Mouse (Mus musculus) kidney, embryonic 16.5 days (tissue): ENCODE data around the gene Zfhx3. TPM values are rescaled to one million over a fixed set of nuclear protein-coding genes. Genes with fewer than 3 reads are reported as not detected.
"Not testable (repeated sequence)": the region's sequence is repeated elsewhere in the genome, so short reads cannot be mapped to it uniquely, and the experiment has no call there.

Experiments
- ATAC-seq: fragments of 200-750 bp; cut with Nextera tagmentation; 2 replicates; pipeline ENCODE4 v1.8.0; 2017; ENCODE audit warnings: moderate TSS enrichment; ENCODE audit not compliant: low FRiP score, low TSS enrichment
- H3K27ac ChIP-seq: fragments of 300-500 bp; sonication (generic); 2 replicates; pipeline ENCODE4 v1.5.1; 2014; ENCODE audit warnings: low read length
- H3K27me3 ChIP-seq: fragments of 300-500 bp; sonication (generic); 2 replicates; pipeline ENCODE4 v1.6.1; 2014; ENCODE audit warnings: low read length, control low read depth, mixed read lengths; ENCODE audit not compliant: insufficient read depth
- H3K36me3 ChIP-seq: fragments of 300-500 bp; sonication (generic); 2 replicates; pipeline ENCODE4 v1.6.1; 2014; ENCODE audit warnings: low read length, control low read depth, mixed read lengths; ENCODE audit not compliant: insufficient read depth
- H3K4me1 ChIP-seq: fragments of 300-500 bp; sonication (generic); 2 replicates; pipeline ENCODE4 v1.6.1; 2014; ENCODE audit warnings: low read length, control low read depth, mixed read lengths; ENCODE audit not compliant: insufficient read depth
- H3K4me2 ChIP-seq: fragments of 300-500 bp; sonication (generic); replicated peaks from 2 replicates; pipeline ENCODE4 v1.6.1; 2014; ENCODE audit warnings: low read depth, low read length
- H3K4me3 ChIP-seq: fragments of 300-500 bp; sonication (generic); 2 replicates; pipeline ENCODE4 v1.5.1; 2014; ENCODE audit warnings: mild to moderate bottlenecking, low read length
- H3K9ac ChIP-seq: fragments of 300-500 bp; sonication (generic); replicated peaks from 2 replicates; pipeline ENCODE4 v1.6.1; 2014; ENCODE audit warnings: low read length
- H3K9me3 ChIP-seq: fragments of 300-500 bp; sonication (generic); 2 replicates; pipeline ENCODE4 v1.6.1; 2016; ENCODE audit warnings: low read length, control low read depth
- WGBS: fragments of 180-500 bp; shearing (Covaris S2); extraction: QIAGEN DNeasy Blood & Tissue Kit; methylation state at CpG from one replicate; pipeline ENCODE4 v1.1.7; 2014; 5-methylcytosine and 5-hydroxymethylcytosine counted together
- polyA plus RNA-seq: library from polyadenylated mRNA; unstranded; fragments of >200 nt; fragmentation: Nextera tagmentation; extraction: Ambion mirVana; gene quantifications from 2 replicates; pipeline ENCODE4 v1.2.1, GENCODE M21; 2015

Zfhx3 gene
- 6.6 and 8.6 TPM in 2 replicates for polyA plus RNA-seq

DNA sequence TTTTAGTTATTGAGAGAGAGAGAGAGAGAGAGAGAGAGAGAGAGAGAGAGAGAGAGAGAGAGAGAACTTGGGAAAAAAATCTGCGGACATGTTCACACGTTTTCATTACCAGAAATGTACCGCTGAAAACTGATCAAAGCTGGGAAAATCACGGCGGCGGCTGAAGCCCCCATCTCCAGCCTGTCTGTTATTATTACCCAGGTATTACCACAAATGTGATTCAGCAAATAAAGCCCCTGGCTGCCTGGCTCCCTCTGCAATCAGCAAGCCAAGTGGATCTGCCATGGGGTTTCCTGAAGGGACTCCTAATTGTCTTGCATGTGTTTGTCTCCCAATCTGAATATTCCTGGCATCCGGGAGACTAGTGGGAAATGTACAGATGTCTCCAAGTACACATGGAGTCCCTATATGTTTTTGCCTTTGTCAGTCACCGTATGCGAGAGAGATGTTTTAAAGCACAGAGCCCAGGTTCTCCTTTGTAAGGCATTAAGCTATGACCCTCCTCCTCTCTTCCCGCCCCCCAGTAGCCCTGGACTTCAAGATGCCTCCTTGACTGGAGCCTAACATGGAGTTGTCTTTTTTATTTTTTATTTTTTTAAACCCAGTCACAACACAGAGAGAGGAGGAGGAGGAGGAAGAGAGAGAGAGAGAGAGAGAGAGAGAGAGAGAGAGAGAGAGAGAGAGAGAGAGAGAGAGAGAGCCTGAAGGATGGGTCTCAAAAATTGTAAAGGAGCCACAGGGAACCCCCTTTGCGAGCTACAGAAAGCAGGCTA, at the start of gene Zfhx3:
Gene Zfhx3, plus strand, starts transcription at position 723 of the 773 bp plus-strand sequence.
- Histone ChIP-seq H3K36me3 (no peaks in the 10 kb centered on the region), H3K4me3 (peak within 1 kb of the TSS; percentile 23), H3K4me1 (peaks cover 17% of the 10 kb centered on the region), H3K9me3 (no peaks in the 10 kb centered on the region), H3K4me2 (peak within 1 kb of the TSS; percentile 42), H3K27me3 (peaks cover 48% of the 10 kb centered on the region), H3K27ac (no peak within 1 kb of the TSS), H3K9ac (no peak within 1 kb of the TSS)
- 21% methylated on average over 11 of the region's 11 CpGs for WGBS
- ATAC-seq, result no peak

DNA sequence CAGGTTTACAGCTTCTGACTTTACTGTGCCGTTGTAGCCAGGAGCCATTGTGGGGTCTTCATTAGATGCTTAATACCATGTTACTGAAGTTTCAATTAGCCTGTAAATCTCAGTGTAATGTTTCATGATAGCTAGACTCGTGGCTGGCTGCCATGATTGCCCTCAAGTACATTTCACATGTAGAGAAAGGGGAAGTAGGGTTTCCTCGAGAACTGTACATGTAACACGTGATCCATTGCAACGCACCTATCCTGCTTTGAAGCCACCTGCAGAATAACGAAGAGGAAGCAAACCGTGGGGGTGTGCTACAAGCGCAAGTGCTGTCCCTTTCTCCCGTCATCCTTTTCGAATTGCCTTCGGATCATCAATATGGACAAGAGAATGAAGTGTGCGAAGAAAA, 23.5 kb upstream of the Zfhx3 start:
- no peaks in the 10 kb centered on the region for H3K27me3 ChIP-seq
- H3K9ac ChIP-seq, result no peak overlapping the region
- 86% methylated on average over 12 of the region's 12 CpGs for WGBS
- H3K4me2 ChIP-seq, result no peak overlapping the region
- no peaks in the 10 kb centered on the region for H3K9me3 ChIP-seq
- no peak for ATAC-seq
- no peak overlapping the region for H3K27ac ChIP-seq
- H3K36me3 ChIP-seq, result no peaks in the 10 kb centered on the region
- H3K4me1 ChIP-seq, result no peaks in the 10 kb centered on the region
- no peak overlapping the region for H3K4me3 ChIP-seq

GRCm38 (mm10) chr8:107926149-107926548, 16.3 kb upstream of the Zfhx3 start:
- no peak for ATAC-seq
- H3K4me2 ChIP-seq, result no peak overlapping the region
- WGBS, result 84% methylated on average over 15 of the region's 15 CpGs

DNA sequence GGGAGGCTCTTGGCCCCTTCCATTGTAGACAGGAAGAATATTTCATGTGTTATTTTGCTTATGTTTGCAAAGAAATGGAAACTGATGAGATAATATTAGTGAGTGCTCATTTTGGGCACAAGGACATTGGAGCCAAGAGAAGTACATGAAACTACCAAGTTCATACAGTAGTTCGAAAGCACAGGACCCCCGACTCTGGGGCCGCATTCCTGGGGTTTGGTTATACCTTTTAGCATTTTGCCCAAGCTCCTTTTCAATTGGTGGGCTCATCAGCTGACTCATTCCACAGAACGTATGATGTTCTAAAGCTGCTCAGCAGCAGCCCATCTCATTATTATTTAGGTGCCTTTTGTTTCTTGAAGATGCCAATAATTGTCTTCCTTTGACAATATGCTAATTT, 5.7 kb upstream of the Zfhx3 start:
- no peaks in the 10 kb centered on the region for H3K4me1 ChIP-seq
- H3K4me2 ChIP-seq, result no peak overlapping the region
- H3K4me3 ChIP-seq, result no peak overlapping the region
- H3K27ac ChIP-seq, result no peak overlapping the region
- H3K36me3 ChIP-seq, result no peaks in the 10 kb centered on the region
- no peaks in the 10 kb centered on the region for H3K9me3 ChIP-seq
- no peak for ATAC-seq
- 93% methylated on average over 4 of the region's 4 CpGs for WGBS
- peaks cover under 1% of the 10 kb centered on the region; the same call in 1 of the 2 replicates for H3K27me3 ChIP-seq
- H3K9ac ChIP-seq, result no peak overlapping the region

More at GRCm38 (mm10) chr8:107926149-107926548, 16.3 kb upstream of the Zfhx3 start:
- H3K4me3 ChIP-seq, result no peak overlapping the region
- no peaks in the 10 kb centered on the region for H3K27me3 ChIP-seq
- no peak overlapping the region for H3K9ac ChIP-seq
- H3K4me1 ChIP-seq, result no peaks in the 10 kb centered on the region
- no peak overlapping the region for H3K27ac ChIP-seq
- no peaks in the 10 kb centered on the region for H3K36me3 ChIP-seq
- H3K9me3 ChIP-seq, result no peaks in the 10 kb centered on the region

DNA sequence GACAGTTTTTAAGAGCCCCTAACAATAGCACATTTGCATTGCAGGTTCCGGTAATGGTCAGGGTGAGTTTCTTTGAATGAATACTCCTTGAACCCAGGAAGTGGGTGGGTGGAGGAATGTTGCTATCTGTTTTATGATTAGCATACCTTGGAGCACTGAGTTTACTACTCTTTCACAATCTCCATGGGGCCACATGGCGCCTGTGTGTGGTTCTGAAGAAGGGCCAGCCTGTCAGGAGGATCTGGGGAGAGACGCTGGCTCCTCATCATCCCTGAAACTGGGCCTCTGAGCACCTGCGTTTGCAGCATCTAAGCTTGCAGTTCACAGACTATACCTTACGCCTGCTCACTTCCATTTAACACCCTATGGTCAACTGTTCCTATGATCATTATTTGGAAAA, 4.2 kb upstream of the Zfhx3 start:
- H3K36me3 ChIP-seq, H3K4me1 ChIP-seq, H3K4me3 ChIP-seq, H3K27ac ChIP-seq, H3K9ac ChIP-seq, H3K4me2 ChIP-seq, ATAC-seq, H3K9me3 ChIP-seq: not testable (repeated sequence)
- 90% methylated on average over 5 of the region's 5 CpGs for WGBS
- H3K27me3 ChIP-seq, result peaks cover 15% of the 10 kb centered on the region

GRCm38 (mm10) chr8:107940181-107940580, 2.3 kb upstream of the Zfhx3 start:
- 83% methylated on average over 8 of the region's 8 CpGs for WGBS
- Histone ChIP-seq H3K4me1 (peaks cover 17% of the 10 kb centered on the region), H3K36me3 (no peaks in the 10 kb centered on the region), H3K4me3 (no peak overlapping the region), H3K4me2 (no peak overlapping the region), H3K27me3 (peaks cover 31% of the 10 kb centered on the region), H3K9me3 (no peaks in the 10 kb centered on the region), H3K9ac (no peak overlapping the region), H3K27ac (no peak overlapping the region)
- ATAC-seq, result no peak

- peak overlapping the region; percentile 42 for H3K4me2 ChIP-seq
Observed at GRCm38 (mm10) chr8:107942752-107943510, 487 bp downstream of the Zfhx3 start.

DNA sequence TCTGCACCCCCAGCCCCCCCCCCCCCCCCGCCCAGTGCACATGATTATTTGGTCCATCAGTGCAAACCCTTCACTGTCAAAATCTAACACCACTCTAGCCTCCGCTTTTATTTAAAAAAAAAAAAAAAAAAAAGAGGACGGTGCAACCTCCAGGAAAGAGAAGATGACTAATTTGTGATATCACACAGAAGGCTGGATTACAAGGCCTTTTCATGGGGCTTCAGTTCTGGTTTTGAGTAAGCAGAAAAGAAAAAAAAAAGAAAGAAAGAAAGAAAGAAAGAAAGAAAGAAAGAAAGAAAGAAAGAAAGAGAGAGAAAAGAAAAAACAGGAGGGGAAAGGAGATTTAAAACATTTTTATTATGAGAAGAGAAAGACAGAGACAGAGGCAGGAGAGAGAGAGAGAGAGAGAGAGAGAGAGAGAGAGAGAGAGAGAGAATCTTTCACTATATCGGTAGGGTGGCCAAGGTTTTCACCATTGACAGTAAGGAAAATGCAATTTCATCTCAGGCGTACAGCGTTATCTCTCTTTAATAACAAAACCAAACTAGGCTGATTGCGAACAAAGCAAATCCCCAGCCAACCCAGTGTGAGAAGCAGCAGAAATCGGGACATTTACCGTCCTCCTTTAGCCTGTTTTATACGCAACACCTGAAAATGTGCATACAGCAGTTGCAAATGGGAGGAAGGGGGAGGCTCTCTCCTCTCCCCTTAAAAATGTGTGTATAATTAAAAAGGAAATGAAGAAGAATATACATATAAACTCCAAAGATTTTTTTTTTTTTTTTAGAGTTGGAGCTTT, 1.3 kb downstream of the Zfhx3 start:
- 0 out of 2 replicates have a peak overlapping the region, but pooled peaks have one; percentile 42 for H3K4me2 ChIP-seq
- ATAC-seq, result no peak
- no peaks in the 10 kb centered on the region for H3K9me3 ChIP-seq
- H3K27me3 ChIP-seq, result peaks cover 57% of the 10 kb centered on the region
- no peak overlapping the region for H3K4me3 ChIP-seq
- H3K9ac ChIP-seq, result no peak overlapping the region
- no peaks in the 10 kb centered on the region for H3K36me3 ChIP-seq
- no peak overlapping the region for H3K27ac ChIP-seq
- H3K4me1 ChIP-seq, result peaks cover 17% of the 10 kb centered on the region
- WGBS, result 15% methylated on average over 9 of the region's 10 CpGs

More at GRCm38 (mm10) chr8:107942752-107943510, 487 bp downstream of the Zfhx3 start:
- Histone ChIP-seq H3K9me3 (no peaks in the 10 kb centered on the region), H3K4me1 (peaks cover 17% of the 10 kb centered on the region), H3K36me3 (no peaks in the 10 kb centered on the region), H3K27me3 (peaks cover 52% of the 10 kb centered on the region), H3K27ac (no peak overlapping the region), H3K4me3 (peak overlapping the region; percentile 23), H3K9ac (no peak overlapping the region)
- 1% methylated on average over 17 of the region's 17 CpGs for WGBS
- ATAC-seq, result no peak

- H3K4me1 ChIP-seq, result peaks cover 17% of the 10 kb centered on the region
- no peaks in the 10 kb centered on the region for H3K36me3 ChIP-seq
- peak overlapping the region; percentile 44 for H3K4me3 ChIP-seq
- H3K9ac ChIP-seq, result peak overlapping the region; percentile 44; the same call in 1 of the 2 replicates
- peak overlapping the region; percentile 68 for H3K4me2 ChIP-seq
- peaks cover 66% of the 10 kb centered on the region for H3K27me3 ChIP-seq
- WGBS, result 10% methylated on average over 31 of the region's 31 CpGs
- H3K9me3 ChIP-seq, result no peaks in the 10 kb centered on the region
- no peak for ATAC-seq
- H3K27ac ChIP-seq, result no peak overlapping the region
Observed at GRCm38 (mm10) chr8:107944676-107945600, 2.5 kb downstream of the Zfhx3 start.
